Mouse (Mus musculus): Measurements from ENCODE around the gene Olfr1412. TPM values are rescaled to one million over a fixed set of nuclear protein-coding genes. Genes with fewer than 3 reads are reported as not detected.

Olfr1412 gene
- polyA plus RNA-seq, 1 experiment: not detected

DNA sequence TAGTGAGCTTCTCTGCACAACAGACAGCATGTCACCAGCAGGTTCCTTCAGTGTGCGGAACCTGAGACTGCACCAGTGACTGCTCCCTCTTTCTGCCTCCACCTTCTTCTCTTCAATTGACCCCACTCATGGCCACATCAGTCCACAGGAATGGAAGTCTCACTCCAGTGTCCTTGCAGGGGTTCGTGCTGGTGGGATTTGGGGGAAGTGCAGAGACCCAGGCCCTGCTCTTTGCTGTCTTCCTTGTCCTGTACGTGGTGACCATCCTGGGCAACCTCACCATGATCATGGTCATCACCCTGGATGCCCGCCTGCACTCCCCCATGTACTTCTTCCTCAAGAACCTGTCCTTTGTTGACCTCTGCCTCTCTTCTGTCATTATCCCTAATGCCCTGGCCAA, 22.1 kb downstream of the Olfr1412 start:
- Histone ChIP-seq H3K27me3 (ENCODE audit: control insufficient read depth, insufficient read depth, low read length) (no peaks in the 10 kb centered on the region), H3K4me1 (ENCODE audit: control insufficient read depth, insufficient read depth, low read length) (no peaks in the 10 kb centered on the region), H3K27ac (ENCODE audit: insufficient read depth, low read length) (no peak overlapping the region), H3K4me3 (replicated peaks; ENCODE audit: insufficient read depth, low read depth, low read length) (no peak overlapping the region)
- TF ChIP-seq CTCF (IDR thresholded peaks at IDR 0.05; ENCODE audit: borderline replicate concordance, insufficient read depth, low read depth, low read length): no peak
- no peak for TF ChIP-seq POLR2A (IDR thresholded peaks at IDR 0.05; ENCODE audit: borderline replicate concordance, insufficient read depth, low read length)
- 72% methylated on average over 4 of the region's 4 CpGs for WGBS
- no peak for DNase-seq

DNA sequence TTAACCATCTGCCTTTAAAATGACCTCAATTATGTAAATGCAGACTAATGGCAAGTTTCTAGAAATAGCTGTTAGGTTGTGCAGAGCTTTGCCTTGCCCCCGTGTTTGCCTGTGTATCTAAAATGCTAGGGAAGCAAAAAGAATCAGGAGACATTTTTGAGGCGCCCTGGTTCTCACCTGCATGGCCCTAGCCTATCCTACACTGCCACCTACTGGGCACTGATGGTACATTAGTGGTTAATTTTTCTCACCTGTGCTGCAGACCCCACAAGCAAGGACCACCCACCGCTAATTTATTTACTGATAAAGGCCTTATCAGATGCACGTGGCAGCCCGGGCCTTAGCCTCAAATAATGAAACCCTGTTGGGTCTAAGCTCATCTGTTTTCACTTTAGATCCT, 25.4 kb downstream of the Olfr1412 start:
- TF ChIP-seq POLR2A (IDR thresholded peaks at IDR 0.05; ENCODE audit: borderline replicate concordance, insufficient read depth, low read length): no peak
- TF ChIP-seq CTCF (IDR thresholded peaks at IDR 0.05; ENCODE audit: borderline replicate concordance, insufficient read depth, low read depth, low read length): peak; percentile 92
- WGBS: 4% methylated on average over 5 of the region's 5 CpGs
- Histone ChIP-seq H3K4me3 (replicated peaks; ENCODE audit: insufficient read depth, low read depth, low read length) (no peak overlapping the region), H3K27ac (ENCODE audit: insufficient read depth, low read length) (no peak overlapping the region), H3K4me1 (ENCODE audit: control insufficient read depth, insufficient read depth, low read length) (no peaks in the 10 kb centered on the region), H3K27me3 (ENCODE audit: control insufficient read depth, insufficient read depth, low read length) (no peaks in the 10 kb centered on the region)
- peak; percentile 50 to 59 for DNase-seq

DNA sequence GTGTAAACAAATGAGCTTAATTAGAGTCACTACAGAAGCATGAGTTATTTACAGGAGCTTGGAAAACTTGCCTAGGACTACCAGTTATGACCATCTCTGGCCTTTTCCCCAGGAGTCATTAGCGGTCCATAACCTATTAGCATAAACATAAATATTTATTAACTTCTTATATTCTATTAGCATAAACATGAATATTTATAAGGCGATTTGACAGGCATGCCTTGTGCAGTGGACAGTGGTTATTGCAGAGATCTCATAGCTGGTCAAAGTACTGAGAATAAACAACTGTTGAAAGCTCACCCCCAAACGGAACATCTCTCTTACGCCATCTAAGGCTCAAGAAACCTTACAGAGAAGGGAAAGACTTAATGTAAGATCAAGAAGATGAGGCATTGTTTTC, 27.6 kb downstream of the Olfr1412 start:
- no peak for DNase-seq
- 16% methylated on average over 4 of the region's 4 CpGs for WGBS
- no peak for TF ChIP-seq POLR2A (IDR thresholded peaks at IDR 0.05; ENCODE audit: borderline replicate concordance, insufficient read depth, low read length)
- no peak for TF ChIP-seq CTCF (IDR thresholded peaks at IDR 0.05; ENCODE audit: borderline replicate concordance, insufficient read depth, low read depth, low read length)
- no peak overlapping the region for H3K27ac ChIP-seq (ENCODE audit: insufficient read depth, low read length)
- H3K4me3 ChIP-seq (replicated peaks; ENCODE audit: insufficient read depth, low read depth, low read length): no peak overlapping the region
- no peaks in the 10 kb centered on the region for H3K27me3 ChIP-seq (ENCODE audit: control insufficient read depth, insufficient read depth, low read length)
- no peaks in the 10 kb centered on the region for H3K4me1 ChIP-seq (ENCODE audit: control insufficient read depth, insufficient read depth, low read length)

DNA sequence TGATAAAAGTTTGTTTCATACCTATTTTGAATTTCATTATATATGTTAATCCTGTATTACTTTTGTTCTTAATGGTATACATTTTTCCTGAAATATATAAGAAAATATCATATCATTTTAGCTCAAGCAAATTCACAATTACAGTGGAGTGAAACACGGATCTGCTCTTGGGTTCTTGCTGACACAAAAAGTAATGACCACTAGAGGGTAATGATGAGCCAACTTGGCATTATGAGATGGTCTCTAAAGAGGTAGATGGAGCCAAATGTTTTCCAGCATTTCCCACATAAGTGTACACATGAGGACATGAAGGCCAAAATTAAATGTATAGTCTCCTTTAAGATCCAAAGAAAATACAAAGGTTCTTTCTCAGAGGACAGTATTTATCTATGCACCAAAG, 28.9 kb downstream of the Olfr1412 start:
- peak; percentile 27; the same call in 1 of the 2 replicates for TF ChIP-seq CTCF (IDR thresholded peaks at IDR 0.05; ENCODE audit: borderline replicate concordance, insufficient read depth, low read depth, low read length)
- no peak for TF ChIP-seq POLR2A (IDR thresholded peaks at IDR 0.05; ENCODE audit: borderline replicate concordance, insufficient read depth, low read length)

DNA sequence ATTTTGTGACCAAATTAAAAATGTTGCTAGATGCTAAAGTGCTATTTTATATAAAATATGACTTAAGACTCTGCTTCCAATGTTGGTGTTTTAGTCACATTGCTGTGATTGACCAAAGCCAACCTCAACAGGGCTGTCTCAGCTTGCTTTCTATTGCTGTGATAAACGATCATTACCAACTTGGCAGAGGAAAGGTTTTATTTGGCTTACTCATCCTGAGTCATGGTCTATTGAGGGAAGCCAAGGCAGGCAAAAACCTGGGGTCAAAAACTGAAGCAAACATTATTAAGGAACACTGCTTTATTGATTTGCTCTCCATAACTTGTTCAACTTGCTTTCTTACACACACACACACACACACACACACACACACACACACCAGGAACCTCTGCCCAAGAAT, 30.5 kb downstream of the Olfr1412 start:
- TF ChIP-seq POLR2A (IDR thresholded peaks at IDR 0.05; ENCODE audit: borderline replicate concordance, insufficient read depth, low read length): no peak
- TF ChIP-seq CTCF (IDR thresholded peaks at IDR 0.05; ENCODE audit: borderline replicate concordance, insufficient read depth, low read depth, low read length): no peak
- 38% methylated on average over 1 of the region's 1 CpGs for WGBS

More for the DNA sequence above, 28.9 kb downstream of the Olfr1412 start:
- no peak overlapping the region for H3K27ac ChIP-seq (ENCODE audit: insufficient read depth, low read length)
- 0% methylated on average over 1 of the region's 1 CpGs for WGBS
- no peaks in the 10 kb centered on the region for H3K4me1 ChIP-seq (ENCODE audit: control insufficient read depth, insufficient read depth, low read length)
- no peak overlapping the region for H3K4me3 ChIP-seq (replicated peaks; ENCODE audit: insufficient read depth, low read depth, low read length)
- no peak for DNase-seq
- no peaks in the 10 kb centered on the region for H3K27me3 ChIP-seq (ENCODE audit: control insufficient read depth, insufficient read depth, low read length)

DNA sequence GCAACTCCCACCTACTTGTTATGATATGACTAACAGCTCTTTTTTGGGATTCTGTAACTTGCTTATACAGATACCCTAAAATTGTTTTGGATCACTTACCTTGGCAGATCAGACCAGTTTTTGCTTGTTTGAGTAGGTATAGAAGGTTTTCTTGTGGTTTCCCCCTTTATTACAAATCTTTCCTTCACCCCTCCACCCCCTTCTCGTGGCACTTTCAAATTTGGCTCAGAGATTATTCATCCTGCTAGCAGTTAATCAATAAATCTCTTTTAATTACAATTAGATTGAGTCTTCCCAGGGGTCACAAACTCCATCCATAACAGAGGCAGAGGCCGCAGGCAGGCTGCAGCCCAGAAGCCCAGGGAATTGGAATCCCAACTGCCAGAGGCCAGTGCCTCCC, 31.9 kb downstream of the Olfr1412 start, which contains the start of gene Olfr12:
Gene Olfr12 (plus strand): TSS at position 301 of the 400 bp plus-strand sequence.
- Histone ChIP-seq H3K4me3 (replicated peaks; ENCODE audit: insufficient read depth, low read depth, low read length) (no peak within 1 kb of the TSS), H3K27ac (ENCODE audit: insufficient read depth, low read length) (no peak within 1 kb of the TSS), H3K27me3 (ENCODE audit: control insufficient read depth, insufficient read depth, low read length) (no peaks in the 10 kb centered on the region), H3K4me1 (ENCODE audit: control insufficient read depth, insufficient read depth, low read length) (no peaks in the 10 kb centered on the region)
- no peak for TF ChIP-seq POLR2A (IDR thresholded peaks at IDR 0.05; ENCODE audit: borderline replicate concordance, insufficient read depth, low read length)
- no peak for TF ChIP-seq CTCF (IDR thresholded peaks at IDR 0.05; ENCODE audit: borderline replicate concordance, insufficient read depth, low read depth, low read length)
- 69% methylated on average over 2 of the region's 2 CpGs for WGBS
- no peak for DNase-seq

More for the DNA sequence above, 30.5 kb downstream of the Olfr1412 start:
- H3K27me3 ChIP-seq (ENCODE audit: control insufficient read depth, insufficient read depth, low read length): no peaks in the 10 kb centered on the region
- H3K27ac ChIP-seq (ENCODE audit: insufficient read depth, low read length): no peak overlapping the region
- H3K4me3 ChIP-seq (replicated peaks; ENCODE audit: insufficient read depth, low read depth, low read length): no peak overlapping the region
- no peak for DNase-seq
- no peaks in the 10 kb centered on the region for H3K4me1 ChIP-seq (ENCODE audit: control insufficient read depth, insufficient read depth, low read length)

DNA sequence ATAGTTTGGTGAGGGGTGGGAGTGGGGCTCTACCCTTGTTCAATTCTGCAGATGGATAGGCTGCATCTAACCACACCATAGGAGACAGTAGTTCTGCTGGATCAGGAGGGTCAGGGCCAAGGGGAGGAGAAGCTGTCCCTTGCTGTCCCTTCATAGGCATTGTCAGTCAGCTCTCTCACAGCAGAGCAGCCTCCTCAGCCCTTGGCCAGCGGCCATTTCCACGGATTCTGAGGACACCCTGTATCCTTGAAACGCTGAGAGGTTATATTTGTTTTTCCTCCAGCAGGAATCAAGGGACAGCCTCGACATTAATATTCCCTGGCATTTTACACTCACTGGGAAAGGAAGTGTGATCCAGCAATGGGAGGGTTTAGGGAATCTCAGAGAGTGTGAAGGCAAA, 32.8 kb downstream of the Olfr1412 start:
- no peak for DNase-seq
- Histone ChIP-seq H3K27ac (ENCODE audit: insufficient read depth, low read length) (no peak overlapping the region), H3K4me3 (replicated peaks; ENCODE audit: insufficient read depth, low read depth, low read length) (no peak overlapping the region), H3K4me1 (ENCODE audit: control insufficient read depth, insufficient read depth, low read length) (no peaks in the 10 kb centered on the region), H3K27me3 (ENCODE audit: control insufficient read depth, insufficient read depth, low read length) (no peaks in the 10 kb centered on the region)
- WGBS: 22% methylated on average over 4 of the region's 4 CpGs
- TF ChIP-seq POLR2A (IDR thresholded peaks at IDR 0.05; ENCODE audit: borderline replicate concordance, insufficient read depth, low read length) (no peak), CTCF (IDR thresholded peaks at IDR 0.05; ENCODE audit: borderline replicate concordance, insufficient read depth, low read depth, low read length) (no peak)

DNA sequence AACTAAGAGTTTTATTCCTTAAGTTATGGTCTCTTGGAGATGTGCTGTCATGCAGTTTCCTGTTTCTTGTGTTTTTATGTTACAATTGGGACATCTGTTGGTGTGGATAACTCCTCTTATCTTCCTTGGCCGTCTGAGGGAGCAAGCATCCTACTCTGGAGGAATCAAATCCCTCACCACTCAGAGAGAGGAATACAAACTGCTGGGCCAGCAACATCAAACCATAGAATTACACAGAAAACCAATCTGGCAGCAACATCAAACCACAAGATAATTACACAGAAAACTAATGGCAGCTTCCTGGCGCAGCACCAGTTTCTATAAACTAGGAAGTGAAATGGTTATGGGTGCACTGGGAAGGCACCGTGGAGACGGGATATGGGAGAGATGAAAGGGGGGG, 42.6 kb downstream of the Olfr1412 start:
- Histone ChIP-seq H3K27ac (ENCODE audit: insufficient read depth, low read length) (no peak overlapping the region), H3K4me1 (ENCODE audit: control insufficient read depth, insufficient read depth, low read length) (no peaks in the 10 kb centered on the region), H3K27me3 (ENCODE audit: control insufficient read depth, insufficient read depth, low read length) (no peaks in the 10 kb centered on the region), H3K4me3 (replicated peaks; ENCODE audit: insufficient read depth, low read depth, low read length) (no peak overlapping the region)
- DNase-seq: no peak
- TF ChIP-seq CTCF (IDR thresholded peaks at IDR 0.05; ENCODE audit: borderline replicate concordance, insufficient read depth, low read depth, low read length) (no peak), POLR2A (IDR thresholded peaks at IDR 0.05; ENCODE audit: borderline replicate concordance, insufficient read depth, low read length) (no peak)
- WGBS: 10% methylated on average over 4 of the region's 4 CpGs
